Mouse (Mus musculus) ES-Bruce4 (cell line): ENCODE measurements around the gene Zfp287. TPM values are rescaled to one million over a fixed set of nuclear protein-coding genes. Genes with fewer than 3 reads are reported as not detected.
"Not testable (repeated sequence)": the region's sequence is repeated elsewhere in the genome, so short reads cannot be mapped to it uniquely, and the experiment has no call there.

Experiments used
- H3K27ac ChIP-seq: 2 replicates; pipeline ENCODE4 v1.5.1; 2012; ENCODE audit warnings: low read length, inconsistent platforms; ENCODE audit not compliant: insufficient read depth
- H3K27me3 ChIP-seq: 2 replicates; pipeline ENCODE4 v1.6.1; 2012; ENCODE audit warnings: mild to moderate bottlenecking, low read length, inconsistent platforms; ENCODE audit not compliant: control insufficient read depth, poor library complexity, insufficient read depth, severe bottlenecking
- H3K36me3 ChIP-seq: 2 replicates; pipeline ENCODE4 v1.6.1; 2012; ENCODE audit warnings: inconsistent platforms, mild to moderate bottlenecking, low read length, moderate library complexity; ENCODE audit not compliant: control insufficient read depth, poor library complexity, insufficient read depth, severe bottlenecking
- H3K4me1 ChIP-seq: one replicate; pipeline ENCODE4 v1.8.1; 2011; ENCODE audit warnings: low read length; ENCODE audit not compliant: control insufficient read depth, insufficient read depth
- H3K4me3 ChIP-seq: 2 replicates; pipeline ENCODE4 v1.5.1; 2011; ENCODE audit warnings: low read depth, mild to moderate bottlenecking, low read length
- H3K9ac ChIP-seq: 2 replicates; pipeline ENCODE4 v1.6.1; 2012; ENCODE audit warnings: low read depth, mild to moderate bottlenecking, inconsistent platforms; ENCODE audit not compliant: poor library complexity, severe bottlenecking
- H3K9me3 ChIP-seq: replicated peaks from 2 replicates; pipeline ENCODE4 v1.6.1; 2012; ENCODE audit warnings: mild to moderate bottlenecking, low read length, inconsistent platforms; ENCODE audit not compliant: control insufficient read depth, poor library complexity, insufficient read depth, severe bottlenecking
- CTCF ChIP-seq: IDR thresholded peaks from one replicate; pipeline ENCODE4 v1.8.1; 2011; ENCODE audit warnings: low read depth, low read length
- EP300 ChIP-seq: IDR thresholded peaks from 2 replicates; pipeline ENCODE4 v1.6.1; 2011; ENCODE audit warnings: low read depth, low read length; ENCODE audit not compliant: insufficient read depth
- POLR2A ChIP-seq: IDR thresholded peaks from one replicate; pipeline ENCODE4 v1.8.1; 2011; ENCODE audit warnings: low read length; ENCODE audit not compliant: insufficient read depth
- polyA plus RNA-seq: library from polyadenylated mRNA; stranded (reverse); fragments of >200 nt; gene quantifications from 2 replicates; pipeline ENCODE4 v1.2.4, GENCODE M21; 2011; ENCODE audit warnings: low read depth; ENCODE audit not compliant: missing spikeins, insufficient read depth, insufficient read length

Zfp287 gene
- polyA plus RNA-seq, 1 experiment = 2.9 TPM

- no peaks in the 10 kb centered on the region for H3K27me3 ChIP-seq
- no peak overlapping the region for H3K9ac ChIP-seq
- H3K4me1 ChIP-seq = no peaks in the 10 kb centered on the region
- H3K4me3 ChIP-seq = peak overlapping the region; percentile 52
- TF ChIP-seq CTCF = peak; percentile 85
- TF ChIP-seq POLR2A = no peak
- peak; percentile 49; the same call in 1 of the 2 replicates for TF ChIP-seq EP300
- no peak overlapping the region for H3K27ac ChIP-seq
- no peaks in the 10 kb centered on the region for H3K36me3 ChIP-seq
- H3K9me3 ChIP-seq = no peaks in the 10 kb centered on the region
Measured at GRCm38 (mm10) chr11:62756456-62757142, 24.9 kb upstream of the Zfp287 start.

GRCm38 (mm10) chr11:62752780-62753179 is 21.1 kb upstream of the Zfp287 start, which contains the start of gene Gm10428:
TSS of gene Gm10428 (plus strand) at chr11:62753100.
- Histone ChIP-seq H3K36me3 (no peaks in the 10 kb centered on the region), H3K4me1 (no peaks in the 10 kb centered on the region), H3K27me3 (no peaks in the 10 kb centered on the region), H3K9me3 (no peaks in the 10 kb centered on the region), H3K9ac (no peak within 1 kb of the TSS), H3K4me3 (no peak within 1 kb of the TSS), H3K27ac (no peak within 1 kb of the TSS)
- TF ChIP-seq POLR2A = no peak
- no peak for TF ChIP-seq EP300
- no peak for TF ChIP-seq CTCF

GRCm38 (mm10) chr11:62752191-62752590 is 20.5 kb upstream of the Zfp287 start:
- no peaks in the 10 kb centered on the region for H3K4me1 ChIP-seq
- no peak overlapping the region for H3K27ac ChIP-seq
- H3K9me3 ChIP-seq = no peaks in the 10 kb centered on the region
- no peaks in the 10 kb centered on the region for H3K27me3 ChIP-seq
- no peak overlapping the region for H3K4me3 ChIP-seq
- H3K9ac ChIP-seq = no peak overlapping the region
- no peak for TF ChIP-seq POLR2A
- TF ChIP-seq CTCF = no peak
- TF ChIP-seq EP300 = no peak
- no peaks in the 10 kb centered on the region for H3K36me3 ChIP-seq

- not testable (repeated sequence) for H3K27ac ChIP-seq, H3K4me3 ChIP-seq, H3K9ac ChIP-seq, H3K4me1 ChIP-seq, H3K9me3 ChIP-seq, H3K36me3 ChIP-seq, H3K27me3 ChIP-seq
Measured at GRCm38 (mm10) chr11:62749445-62749844, 17.7 kb upstream of the Zfp287 start.

- H3K36me3 ChIP-seq = no peaks in the 10 kb centered on the region
- no peak for TF ChIP-seq POLR2A
- H3K4me3 ChIP-seq = no peak overlapping the region
- H3K27me3 ChIP-seq = no peaks in the 10 kb centered on the region
- no peak overlapping the region for H3K27ac ChIP-seq
- no peaks in the 10 kb centered on the region for H3K4me1 ChIP-seq
- H3K9ac ChIP-seq = no peak overlapping the region
- H3K9me3 ChIP-seq = no peaks in the 10 kb centered on the region
Measured at GRCm38 (mm10) chr11:62748062-62748461, 16.4 kb upstream of the Zfp287 start.

- Histone ChIP-seq H3K9ac (no peak overlapping the region), H3K36me3 (no peaks in the 10 kb centered on the region), H3K9me3 (no peaks in the 10 kb centered on the region), H3K4me1 (no peaks in the 10 kb centered on the region), H3K27ac (no peak overlapping the region), H3K4me3 (no peak overlapping the region), H3K27me3 (no peaks in the 10 kb centered on the region)
- no peak for TF ChIP-seq CTCF
- TF ChIP-seq EP300 = no peak
- no peak for TF ChIP-seq POLR2A
Measured at GRCm38 (mm10) chr11:62747227-62747626, 15.5 kb upstream of the Zfp287 start.
